Mouse (Mus musculus) thymus, postnatal 14 days (tissue): ENCODE data around the gene Dab2ip.

ENCODE experiments used
- DNase-seq: peaks from one replicate; pipeline ENCODE4 v3.0.0; 2021

Gene Dab2ip

GRCm38 (mm10) chr2:35688581-35688980 is 130.5 kb downstream of the Dab2ip start:
- no peak for DNase-seq

GRCm38 (mm10) chr2:35689881-35690280 is 131.8 kb downstream of the Dab2ip start:
- no peak for DNase-seq

GRCm38 (mm10) chr2:35691257-35692049 is 133.4 kb downstream of the Dab2ip start:
- no peak for DNase-seq

- DNase-seq: no peak
Measured at GRCm38 (mm10) chr2:35692272-35692900, 134.3 kb downstream of the Dab2ip start.

- no peak for DNase-seq
Measured at GRCm38 (mm10) chr2:35693037-35693436, 135.0 kb downstream of the Dab2ip start.

GRCm38 (mm10) chr2:35694111-35694510 is 136.0 kb downstream of the Dab2ip start:
- DNase-seq: no peak

GRCm38 (mm10) chr2:35696193-35696541 is 138.1 kb downstream of the Dab2ip start:
- no peak for DNase-seq

GRCm38 (mm10) chr2:35696542-35697391 is 138.7 kb downstream of the Dab2ip start:
- DNase-seq: no peak

- no peak for DNase-seq
Measured at GRCm38 (mm10) chr2:35697768-35698167, 139.7 kb downstream of the Dab2ip start.

GRCm38 (mm10) chr2:35700966-35701365 is 142.9 kb downstream of the Dab2ip start:
- no peak for DNase-seq

- no peak for DNase-seq
Measured at GRCm38 (mm10) chr2:35702001-35702400, 143.9 kb downstream of the Dab2ip start.

- no peak for DNase-seq
Measured at GRCm38 (mm10) chr2:35702608-35703007, 144.5 kb downstream of the Dab2ip start.

GRCm38 (mm10) chr2:35703241-35703640 is 145.2 kb downstream of the Dab2ip start:
- DNase-seq: no peak

- no peak for DNase-seq
Measured at GRCm38 (mm10) chr2:35712611-35713010, 154.5 kb downstream of the Dab2ip start.

GRCm38 (mm10) chr2:35713460-35713859 is 155.4 kb downstream of the Dab2ip start:
- DNase-seq: no peak

- DNase-seq: no peak
Measured at GRCm38 (mm10) chr2:35714742-35715167, 156.7 kb downstream of the Dab2ip start.

GRCm38 (mm10) chr2:35715485-35715884 is 157.4 kb downstream of the Dab2ip start:
- no peak for DNase-seq

GRCm38 (mm10) chr2:35716175-35716574 is 158.1 kb downstream of the Dab2ip start:
- DNase-seq: no peak

- no peak for DNase-seq
Measured at GRCm38 (mm10) chr2:35718003-35718500, 160.0 kb downstream of the Dab2ip start.

- DNase-seq: no peak
Measured at GRCm38 (mm10) chr2:35718662-35719061, 160.6 kb downstream of the Dab2ip start.

- no peak for DNase-seq
Measured at GRCm38 (mm10) chr2:35719230-35720005, 161.4 kb downstream of the Dab2ip start.

- no peak for DNase-seq
Measured at GRCm38 (mm10) chr2:35720104-35720503, 162.0 kb downstream of the Dab2ip start.

- DNase-seq: no peak
Measured at GRCm38 (mm10) chr2:35720550-35720949, 162.5 kb downstream of the Dab2ip start.
